Mouse (Mus musculus) cerebellum, adult 2 months (tissue): ENCODE measurements around the gene Lce1j.

Experiments
- CTCF ChIP-seq: fragments of 200-500 bp; IDR thresholded peaks from 2 replicates; pipeline ENCODE4 v1.5.1; 2011; ENCODE audit warnings: low read depth, mild to moderate bottlenecking, control low read depth, low read length, moderate library complexity, borderline replicate concordance; ENCODE audit not compliant: insufficient read depth
- POLR2A ChIP-seq: fragments of 200-500 bp; IDR thresholded peaks from 2 replicates; pipeline ENCODE4 v1.6.1; 2011; ENCODE audit warnings: low read length, control low read depth, borderline replicate concordance; ENCODE audit not compliant: insufficient read depth

GRCm38 (mm10) chr3:92790414-92790813, at the start of gene Lce1j:
- TF ChIP-seq CTCF = no peak
- no peak for TF ChIP-seq POLR2A
